Mouse (Mus musculus) embryonic facial prominence, embryonic 14.5 days (tissue): ENCODE results near the gene Hapln3. TPM values are rescaled to one million over a fixed set of nuclear protein-coding genes. Genes with fewer than 3 reads are reported as not detected.
A peak's percentile ranks its signal among the peaks of the same experiment; 100 is the strongest.

Source experiments
- ATAC-seq: fragments of 200-750 bp; cut with Nextera tagmentation; 2 replicates; pipeline ENCODE4 v1.8.0; 2017; ENCODE audit warnings: low read depth, moderate number of reproducible peaks, moderate TSS enrichment
- DNase-seq: peaks from one replicate; pipeline ENCODE4 v3.0.0-alpha.2; 2015; ENCODE audit warnings: low spot score
- H3K27ac ChIP-seq: fragments of 300-500 bp; sonication (generic); replicated peaks from 2 replicates; pipeline ENCODE4 v1.5.1; 2014; ENCODE audit warnings: low read depth, mild to moderate bottlenecking, low read length, moderate library complexity
- H3K27me3 ChIP-seq: fragments of 300-500 bp; sonication (generic); replicated peaks from 2 replicates; pipeline ENCODE4 v1.6.1; 2014; ENCODE audit warnings: low read length; ENCODE audit not compliant: control insufficient read depth, insufficient read depth
- H3K36me3 ChIP-seq: fragments of 300-500 bp; sonication (generic); 2 replicates; pipeline ENCODE4 v1.6.1; 2014; ENCODE audit warnings: low read length, mixed read lengths; ENCODE audit not compliant: control insufficient read depth, insufficient read depth
- H3K4me1 ChIP-seq: fragments of 300-500 bp; sonication (generic); 2 replicates; pipeline ENCODE4 v1.6.1; 2014; ENCODE audit warnings: antibody characterized with exemption, low read length; ENCODE audit not compliant: control insufficient read depth, insufficient read depth
- H3K4me2 ChIP-seq: fragments of 300-500 bp; sonication (generic); 2 replicates; pipeline ENCODE4 v1.6.1; 2014; ENCODE audit warnings: low read depth, mild to moderate bottlenecking, low read length, moderate library complexity, mixed read lengths
- H3K4me3 ChIP-seq: fragments of 300-500 bp; sonication (generic); 2 replicates; pipeline ENCODE4 v1.5.1; 2014; ENCODE audit warnings: low read depth, mild to moderate bottlenecking, low read length
- H3K9ac ChIP-seq: fragments of 300-500 bp; sonication (generic); 2 replicates; pipeline ENCODE4 v1.6.1; 2014; ENCODE audit warnings: low read depth, mild to moderate bottlenecking, low read length, moderate library complexity, mixed read lengths
- H3K9me3 ChIP-seq: fragments of 300-500 bp; sonication (generic); 2 replicates; pipeline ENCODE4 v1.6.1; 2016; ENCODE audit warnings: low read length; ENCODE audit not compliant: control insufficient read depth
- WGBS: fragments of 180-500 bp; shearing (Covaris S2); extraction: QIAGEN DNeasy Blood & Tissue Kit; methylation state at CpG from one replicate; pipeline ENCODE4 v1.1.7; 2014; 5-methylcytosine and 5-hydroxymethylcytosine counted together
- polyA plus RNA-seq: library from polyadenylated mRNA; unstranded; fragments of >200 nt; fragmentation: Nextera tagmentation; extraction: Ambion mirVana; gene quantifications from 2 replicates; pipeline ENCODE4 v1.2.1, GENCODE M21; 2014

The Hapln3 gene
- polyA plus RNA-seq, 1 experiment from 2014 or later, result 1.5 TPM

- Histone ChIP-seq H3K27me3 (no peaks in the 10 kb centered on the region), H3K9me3 (no peaks in the 10 kb centered on the region), H3K4me3 (no peak overlapping the region), H3K4me2 (no peak overlapping the region), H3K9ac (no peak overlapping the region), H3K27ac (no peak overlapping the region), H3K4me1 (no peaks in the 10 kb centered on the region), H3K36me3 (no peaks in the 10 kb centered on the region)
- 46% methylated on average over 4 of the region's 4 CpGs for WGBS
- peak; percentile 6 for DNase-seq
- ATAC-seq, result peak; percentile 60
These were observed 17.0 kb downstream of the Hapln3 start for GRCm38 (mm10) chr7:79113848-79114247.

GRCm38 (mm10) chr7:79096492-79096891, 34.3 kb downstream of the Hapln3 start:
- H3K9ac ChIP-seq, result no peak overlapping the region
- no peaks in the 10 kb centered on the region for H3K4me1 ChIP-seq
- WGBS, result 78% methylated on average over 5 of the region's 5 CpGs
- DNase-seq (no peak), ATAC-seq (no peak)
- H3K27me3 ChIP-seq, result no peaks in the 10 kb centered on the region
- no peak overlapping the region for H3K27ac ChIP-seq
- H3K9me3 ChIP-seq, result no peaks in the 10 kb centered on the region
- no peaks in the 10 kb centered on the region for H3K36me3 ChIP-seq
- no peak overlapping the region for H3K4me3 ChIP-seq
- no peak overlapping the region for H3K4me2 ChIP-seq

GRCm38 (mm10) chr7:79089111-79089510, 41.7 kb downstream of the Hapln3 start:
- Histone ChIP-seq H3K27me3 (no peaks in the 10 kb centered on the region), H3K4me3 (no peak overlapping the region), H3K9me3 (no peaks in the 10 kb centered on the region), H3K4me1 (no peaks in the 10 kb centered on the region), H3K4me2 (no peak overlapping the region), H3K9ac (no peak overlapping the region), H3K27ac (no peak overlapping the region), H3K36me3 (no peaks in the 10 kb centered on the region)
- WGBS, result 77% methylated on average over 4 of the region's 4 CpGs
- DNase-seq, result no peak
- ATAC-seq, result no peak

DNA sequence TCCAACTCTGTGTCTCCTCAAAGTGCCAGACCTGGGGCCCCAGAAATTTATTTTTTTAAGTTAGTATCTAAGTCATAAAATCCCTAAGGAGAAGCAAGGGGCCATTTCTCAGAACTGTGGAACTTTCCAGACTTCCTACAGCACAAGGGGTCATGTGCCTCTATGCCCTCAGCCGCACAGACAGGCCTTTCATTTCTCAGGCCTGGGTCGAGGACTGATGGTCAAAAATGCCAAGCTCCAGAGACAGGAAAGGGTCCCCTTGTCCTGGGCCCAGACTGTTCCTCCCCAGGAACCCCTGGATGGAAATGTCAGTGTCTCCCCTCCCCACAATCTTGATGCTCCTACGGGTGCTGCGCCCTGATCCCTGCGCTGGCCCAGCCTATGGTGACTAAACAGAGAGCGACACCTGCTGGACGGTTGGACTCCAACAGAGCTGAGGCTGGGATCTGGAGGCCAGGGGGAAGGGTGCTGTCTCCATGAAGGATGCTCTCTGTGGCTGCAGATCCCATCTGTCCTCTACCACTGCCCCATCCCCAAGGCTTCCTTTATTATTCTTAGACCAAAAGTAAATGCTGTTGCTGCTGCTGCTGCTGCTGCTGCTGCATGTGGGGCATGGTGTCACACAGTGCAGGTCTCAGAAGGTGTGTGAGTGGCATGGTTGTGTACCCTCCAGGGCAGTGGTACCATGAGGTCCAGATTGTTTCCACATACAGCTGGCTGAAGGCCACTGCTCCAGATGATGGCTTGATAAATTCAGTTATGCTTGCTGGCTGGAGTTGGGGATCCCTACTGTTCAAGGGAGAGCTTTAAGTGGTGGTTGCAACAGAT, 50.0 kb downstream of the Hapln3 start:
- Histone ChIP-seq H3K27ac (no peak overlapping the region), H3K27me3 (no peaks in the 10 kb centered on the region), H3K4me2 (no peak overlapping the region), H3K4me3 (no peak overlapping the region), H3K9ac (no peak overlapping the region), H3K9me3 (no peaks in the 10 kb centered on the region), H3K36me3 (no peaks in the 10 kb centered on the region), H3K4me1 (no peaks in the 10 kb centered on the region)
- peak; percentile 83 for DNase-seq
- 16% methylated on average over 7 of the region's 7 CpGs for WGBS
- peak; percentile 87 for ATAC-seq

DNA sequence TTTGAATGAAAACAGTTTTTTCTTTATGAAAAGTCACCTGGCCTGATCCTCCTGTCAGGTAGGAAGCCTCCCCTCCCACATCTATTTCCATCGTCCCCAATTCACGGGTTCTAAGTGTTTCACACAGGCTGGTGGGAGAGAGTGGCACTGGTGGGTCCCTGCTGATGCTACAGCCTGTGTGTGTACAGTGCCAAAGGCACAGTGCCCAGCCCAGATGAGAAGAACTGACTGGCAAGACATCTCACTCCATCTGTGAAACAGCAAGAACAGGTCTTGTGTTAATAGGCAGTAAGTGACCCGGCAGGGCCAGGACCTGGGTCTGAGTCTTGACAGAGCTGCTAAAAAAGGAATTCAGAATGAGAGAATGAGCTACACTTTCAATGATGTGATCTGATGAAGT, 51.6 kb downstream of the Hapln3 start:
- WGBS, result 66% methylated on average over 3 of the region's 3 CpGs
- H3K4me3 ChIP-seq, result no peak overlapping the region
- no peaks in the 10 kb centered on the region for H3K9me3 ChIP-seq
- ATAC-seq (no peak), DNase-seq (no peak)
- H3K36me3 ChIP-seq, result no peaks in the 10 kb centered on the region
- no peak overlapping the region for H3K27ac ChIP-seq
- H3K4me2 ChIP-seq, result no peak overlapping the region
- no peaks in the 10 kb centered on the region for H3K27me3 ChIP-seq
- H3K9ac ChIP-seq, result no peak overlapping the region
- no peaks in the 10 kb centered on the region for H3K4me1 ChIP-seq

DNA sequence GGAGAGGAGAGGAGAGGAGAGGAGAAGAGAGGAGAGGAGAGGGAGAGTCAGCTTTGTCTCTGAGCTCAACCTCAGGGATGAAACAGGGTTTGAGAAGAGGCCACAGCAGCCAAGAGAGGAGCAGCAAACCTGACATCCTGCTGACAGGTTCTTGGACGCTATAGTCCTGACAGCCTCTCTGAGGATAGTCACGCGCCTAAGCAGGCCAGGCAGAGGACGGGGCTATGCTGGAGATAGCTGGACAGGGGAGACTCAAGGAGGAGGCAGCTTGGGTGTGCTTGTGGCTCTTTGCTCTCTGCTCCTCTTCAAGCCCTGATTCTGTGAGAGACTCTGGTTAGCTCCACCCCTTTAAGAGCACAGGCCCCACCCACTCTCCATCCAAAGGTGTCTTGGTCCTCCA, 62.6 kb downstream of the Hapln3 start:
- DNase-seq (no peak), ATAC-seq (no peak)
- no peaks in the 10 kb centered on the region for H3K27me3 ChIP-seq
- H3K4me3 ChIP-seq, result no peak overlapping the region
- 49% methylated on average over 4 of the region's 4 CpGs for WGBS
- no peak overlapping the region for H3K4me2 ChIP-seq
- H3K9ac ChIP-seq, result no peak overlapping the region
- H3K36me3 ChIP-seq, result no peaks in the 10 kb centered on the region
- H3K27ac ChIP-seq, result no peak overlapping the region
- no peaks in the 10 kb centered on the region for H3K4me1 ChIP-seq
- no peaks in the 10 kb centered on the region for H3K9me3 ChIP-seq

DNA sequence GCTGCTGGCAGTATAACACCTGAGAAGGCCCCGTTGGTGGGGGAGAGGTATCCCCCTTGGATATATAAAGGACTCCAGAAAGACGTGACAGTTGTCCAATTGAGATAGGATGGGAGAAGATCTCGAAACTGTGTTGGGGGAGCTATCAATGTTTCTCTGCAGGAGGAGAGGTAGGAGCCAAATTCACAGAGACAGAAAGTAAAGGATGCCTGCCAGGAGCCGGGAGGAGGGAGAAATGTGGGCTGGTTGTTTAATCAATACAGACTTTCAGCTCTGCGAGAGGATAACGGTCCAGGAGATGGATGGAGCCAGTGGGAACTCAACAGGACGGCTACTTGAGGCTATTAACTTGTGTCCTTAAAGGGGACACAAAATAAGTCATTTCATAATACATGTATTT, 63.4 kb downstream of the Hapln3 start:
- ATAC-seq, result no peak
- WGBS, result 61% methylated on average over 7 of the region's 7 CpGs
- Histone ChIP-seq H3K27me3 (no peaks in the 10 kb centered on the region), H3K4me2 (no peak overlapping the region), H3K9me3 (no peaks in the 10 kb centered on the region), H3K36me3 (no peaks in the 10 kb centered on the region), H3K27ac (no peak overlapping the region), H3K4me3 (no peak overlapping the region), H3K4me1 (no peaks in the 10 kb centered on the region), H3K9ac (no peak overlapping the region)
- DNase-seq, result no peak
